Mouse (Mus musculus): ENCODE measurements at regions not wholly inside any gene's neighbourhood (a gene's known extent, or its start where the extent isn't known, plus 50 kb on each side); places are given as distances from the start of the nearest gene placed in this dataset.

GRCm38 (mm10) chr6:94410480-94410879, 89.7 kb upstream of the Slc25a26 start:
- TF ChIP-seq ETS1 (conservative IDR thresholded peaks at IDR 0.05; ENCODE audit: low read depth, low read length) = no peak
- no peak for TF ChIP-seq USF1 (IDR thresholded peaks at IDR 0.05; ENCODE audit: low read depth, low read length)
- TF ChIP-seq CTCF (conservative IDR thresholded peaks at IDR 0.05 in 1 of 2, IDR thresholded peaks at IDR 0.05 in 1 of 2; ENCODE audit: low read depth in 2 of 2, low read length in 2 of 2) = no peak
- TF ChIP-seq ZC3H11A (IDR thresholded peaks at IDR 0.05; ENCODE audit: low read depth, low read length) = no peak
- no peak for TF ChIP-seq UBTF (IDR thresholded peaks at IDR 0.05; ENCODE audit: low read depth, low read length)

Data from CH12.LX (cell line).